Mouse (Mus musculus) spleen, adult 12 weeks (tissue): ENCODE data around the gene Hmg20b.

Source experiments
- DNase-seq: peaks from one replicate; pipeline ENCODE4 v3.0.0; 2022; ENCODE audit warnings: low spot score

Hmg20b gene

DNA sequence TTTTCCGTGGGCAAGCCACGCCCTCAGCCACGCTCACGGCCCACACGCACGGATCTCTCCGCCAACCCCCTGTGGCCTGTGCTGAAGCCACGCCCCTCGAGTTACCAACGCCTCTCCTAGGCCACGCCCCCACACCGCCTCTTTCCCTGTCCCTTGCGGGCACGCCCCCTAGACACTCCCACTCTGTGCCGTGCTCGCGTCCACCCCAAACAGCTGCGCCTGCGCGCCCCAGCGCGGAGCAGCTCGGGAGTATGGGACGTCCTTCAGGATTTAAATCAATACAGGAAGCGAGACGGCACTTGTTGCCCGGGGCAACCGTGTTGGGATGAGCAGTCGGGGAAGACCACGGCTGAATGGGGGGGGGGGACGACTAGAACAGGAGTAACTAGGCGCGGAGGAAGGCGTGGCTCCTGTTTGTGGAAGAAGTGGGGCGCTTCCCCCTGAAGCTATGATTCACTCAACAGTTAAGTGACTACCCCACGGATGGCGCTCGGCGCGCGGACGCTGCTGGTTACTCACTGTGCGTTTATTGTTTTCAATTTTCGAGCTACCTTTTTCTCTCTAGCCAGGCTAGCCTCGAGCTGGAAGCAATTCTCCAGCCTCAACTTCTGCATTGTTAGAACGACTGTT, 28.4 kb upstream of the Hmg20b start:
- DNase-seq: peak; percentile 100

DNA sequence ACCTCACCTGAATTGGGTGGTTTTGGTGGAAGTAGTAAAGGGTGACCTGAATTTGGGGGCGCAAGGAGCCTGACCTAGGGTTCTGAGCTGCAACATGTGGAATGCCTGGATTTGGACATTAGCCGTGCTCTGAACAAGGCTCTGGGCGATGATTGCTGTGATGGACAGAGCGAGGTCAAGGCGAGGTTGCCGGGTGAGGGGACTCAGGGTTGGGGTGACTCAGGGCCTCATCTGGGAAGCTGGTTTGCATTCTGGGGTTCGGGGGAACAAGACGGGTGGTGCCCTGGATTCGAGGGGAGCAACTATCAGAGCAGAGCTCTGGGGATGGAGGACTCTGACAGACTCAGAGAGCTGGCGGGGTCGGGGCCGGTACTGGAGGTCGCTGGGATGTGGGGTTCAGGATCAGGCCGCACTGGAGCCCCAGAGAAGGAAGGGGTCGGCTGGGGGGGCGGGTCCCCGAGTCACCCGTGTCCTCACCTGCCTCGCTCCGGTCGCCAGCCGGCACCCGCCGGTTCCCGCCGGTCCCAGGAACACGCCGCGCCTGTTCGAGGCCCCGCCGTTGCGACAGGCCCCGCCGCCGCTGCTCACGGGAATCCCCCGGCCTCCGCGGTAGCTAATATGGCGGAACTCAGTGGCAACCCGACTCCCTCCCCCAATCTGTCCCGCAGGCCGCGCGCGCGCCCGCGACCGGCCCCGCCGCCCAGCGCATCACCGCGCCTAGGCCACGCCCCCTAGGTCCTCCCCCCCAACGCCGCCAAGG, 27.7 kb upstream of the Hmg20b start, which contains the start of gene Fzr1:
TSS of gene Fzr1 (minus strand) at position 724 of the 760 bp plus-strand sequence.
- no peak for DNase-seq

DNA sequence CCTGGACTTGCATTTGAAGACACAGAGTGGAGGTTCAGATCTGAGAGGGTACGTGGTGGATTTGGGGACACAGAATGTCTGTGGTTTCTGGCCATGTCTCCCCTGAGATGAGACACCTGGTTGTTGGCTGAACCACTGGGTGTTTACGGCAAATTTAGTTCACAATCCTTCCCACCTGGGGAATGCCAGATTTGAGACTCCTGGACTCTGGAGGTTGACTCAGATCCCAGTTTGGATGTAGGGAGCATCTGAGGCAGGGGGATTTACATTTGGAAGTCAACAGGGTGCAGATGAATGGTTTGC, 27.0 kb upstream of the Hmg20b start:
- no peak for DNase-seq

DNA sequence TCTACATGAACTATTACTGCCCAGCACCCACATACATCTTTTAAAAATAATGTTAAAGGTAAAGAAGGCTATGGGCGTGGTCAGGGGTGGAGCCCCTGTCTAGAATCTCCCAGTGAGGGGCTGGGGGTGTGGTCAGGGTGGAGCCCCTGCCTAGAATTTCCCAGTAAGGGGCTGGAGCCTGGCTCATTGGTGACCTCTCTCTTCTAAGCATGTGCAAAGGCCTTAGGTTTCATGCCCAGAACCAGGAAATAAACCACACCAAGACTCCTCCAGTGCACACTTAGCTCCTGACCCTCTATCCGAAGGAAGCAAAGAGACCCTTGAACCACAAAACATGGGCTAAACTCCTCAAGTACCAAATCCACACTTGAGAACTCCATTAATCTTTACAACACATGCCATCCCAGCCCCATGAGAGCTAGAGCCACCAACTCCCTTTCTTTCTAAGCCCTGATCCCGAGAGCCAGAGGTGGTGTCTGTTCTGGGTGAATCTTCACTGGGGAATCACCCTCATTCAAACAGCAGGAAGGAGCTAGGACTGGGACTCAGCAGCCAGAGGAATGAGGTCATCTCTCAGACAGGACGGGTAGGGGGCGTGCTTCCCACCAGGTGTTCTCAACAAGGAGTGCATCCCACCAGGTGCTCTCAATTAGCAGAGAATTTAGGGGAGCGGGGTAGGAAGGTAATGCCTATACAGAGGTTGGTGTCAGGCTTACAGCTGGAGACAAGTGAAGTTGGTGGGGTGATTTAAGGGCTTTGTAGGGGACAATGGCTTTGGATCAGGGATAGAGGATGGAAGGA, 26.5 kb upstream of the Hmg20b start:
- no peak for DNase-seq

DNA sequence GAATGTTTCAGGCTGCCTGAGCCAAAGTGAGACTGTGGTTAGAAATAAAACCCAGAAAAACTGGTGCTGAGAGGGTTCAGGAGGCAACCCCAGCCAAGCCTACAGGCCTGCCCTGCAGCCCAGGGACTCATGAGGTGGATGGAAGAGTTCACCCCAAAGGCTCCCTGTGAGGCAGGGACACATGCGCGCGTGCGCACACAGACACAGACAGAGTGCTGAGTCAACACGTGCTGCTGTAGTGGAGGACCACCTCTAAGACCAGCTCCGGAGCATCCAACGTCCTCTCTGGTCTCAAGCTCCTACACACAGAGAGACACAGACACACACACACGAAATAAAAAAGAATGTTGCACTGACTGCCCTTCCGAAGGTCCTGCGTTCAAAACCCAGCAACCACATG, 25.0 kb upstream of the Hmg20b start:
- no peak for DNase-seq

DNA sequence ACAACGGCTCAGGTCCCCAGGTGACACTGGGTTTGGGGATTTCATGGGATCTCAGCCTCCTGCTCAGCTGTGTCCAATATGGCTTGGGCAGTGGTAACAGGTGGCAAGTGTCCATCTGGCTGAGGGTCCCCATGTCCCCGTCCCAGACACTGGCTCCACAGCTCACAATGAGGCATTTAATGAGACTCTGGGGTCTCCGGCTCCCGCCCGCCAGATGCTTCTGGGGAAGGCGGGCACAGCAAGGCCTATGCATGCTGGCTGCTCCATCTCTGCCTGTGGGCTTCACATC, 16.9 kb upstream of the Hmg20b start:
- no peak for DNase-seq

DNA sequence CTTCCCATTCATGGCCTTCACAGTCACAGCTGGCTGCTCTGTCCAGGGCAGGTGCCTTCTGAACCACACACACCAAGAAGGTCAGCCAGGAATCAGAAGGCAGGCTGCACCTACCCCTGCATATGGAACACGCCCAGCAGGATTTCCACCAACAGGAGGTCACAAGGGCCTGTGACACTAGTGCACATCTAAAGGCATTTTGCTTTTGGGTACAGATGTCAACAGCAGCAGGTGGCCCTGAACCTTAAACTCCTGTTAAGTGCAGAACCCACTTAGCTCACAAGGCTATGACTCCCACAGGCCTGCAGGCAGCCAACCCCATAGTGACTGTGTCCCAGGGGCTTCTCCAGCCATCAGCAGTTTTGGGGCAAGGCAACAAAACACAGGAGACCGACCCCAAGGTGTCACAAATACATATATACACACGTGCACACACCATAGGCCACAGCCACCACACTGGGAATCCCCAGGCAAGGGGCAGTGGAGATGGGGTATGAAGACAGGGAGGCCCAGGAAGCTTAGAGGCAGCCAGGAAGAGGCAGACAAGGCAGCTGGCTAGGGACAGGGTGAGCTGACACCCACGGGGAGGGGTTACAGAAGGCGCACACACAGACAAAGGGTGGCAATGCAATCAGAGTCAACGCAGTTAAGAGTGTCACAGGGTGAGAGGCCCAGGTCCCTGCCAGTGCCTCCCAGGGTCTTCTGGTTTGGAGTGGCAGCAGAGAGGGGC, 16.4 kb upstream of the Hmg20b start:
- no peak for DNase-seq

DNA sequence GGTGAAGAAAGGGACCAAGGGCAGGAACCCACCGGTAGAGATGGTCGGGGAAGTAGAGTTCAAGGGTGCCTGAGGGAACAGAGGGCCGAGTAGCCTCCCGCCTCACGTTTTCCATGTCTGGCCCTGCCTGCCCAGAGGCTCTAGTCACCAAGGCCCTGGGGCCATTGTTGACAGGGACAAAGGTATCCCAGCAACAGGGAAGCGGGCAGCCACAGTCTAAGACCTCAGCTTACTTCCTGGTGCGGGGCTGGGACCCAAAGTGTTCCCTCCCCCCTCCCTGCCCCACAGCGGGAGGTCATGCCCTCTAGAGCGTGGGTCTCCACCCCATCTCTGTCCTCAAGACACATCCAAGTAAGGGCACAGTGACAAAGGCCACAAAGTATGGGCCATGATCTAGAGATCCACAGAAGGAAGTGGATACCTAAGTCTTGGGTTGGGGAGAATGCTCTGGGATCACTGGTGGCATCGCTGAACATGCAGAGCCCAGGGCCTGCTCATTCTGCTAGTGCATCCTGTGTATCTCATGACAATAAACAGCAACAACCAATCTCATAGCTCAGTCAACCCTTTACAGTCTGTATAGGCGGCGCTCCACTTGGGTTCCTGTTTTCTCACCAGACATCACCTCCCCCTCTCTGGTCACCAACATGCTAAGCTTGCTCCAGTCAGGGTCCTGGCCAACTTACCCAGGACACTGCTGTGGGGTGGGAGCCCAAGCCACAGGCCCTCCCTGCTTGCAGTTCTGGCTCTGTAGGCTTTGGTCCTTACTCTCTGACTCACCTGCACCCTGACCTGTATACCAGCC, 15.6 kb upstream of the Hmg20b start, which contains the start of gene 4930404N11Rik:
TSS of gene 4930404N11Rik (minus strand) at position 145 of the 805 bp plus-strand sequence.
- no peak for DNase-seq

DNA sequence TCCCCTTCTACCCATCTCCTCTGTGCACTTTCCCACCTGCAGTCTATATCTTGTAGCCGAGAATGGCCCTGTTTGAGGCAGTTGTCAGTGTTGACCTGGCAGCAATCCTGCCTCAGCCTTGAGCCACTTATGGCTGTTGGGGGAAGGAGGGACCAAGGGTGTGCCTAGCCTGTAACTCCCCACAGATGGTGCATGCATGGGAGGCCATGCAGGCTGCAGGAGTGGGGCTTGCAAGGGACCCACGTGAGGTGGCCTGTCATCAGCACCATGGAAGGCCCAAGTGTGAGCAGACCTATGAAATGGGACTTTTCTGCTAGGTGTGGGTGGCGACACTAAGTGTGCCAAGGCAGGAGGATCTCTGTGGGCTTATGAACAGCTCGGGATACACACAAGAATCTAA, 14.8 kb upstream of the Hmg20b start:
- DNase-seq: no peak

DNA sequence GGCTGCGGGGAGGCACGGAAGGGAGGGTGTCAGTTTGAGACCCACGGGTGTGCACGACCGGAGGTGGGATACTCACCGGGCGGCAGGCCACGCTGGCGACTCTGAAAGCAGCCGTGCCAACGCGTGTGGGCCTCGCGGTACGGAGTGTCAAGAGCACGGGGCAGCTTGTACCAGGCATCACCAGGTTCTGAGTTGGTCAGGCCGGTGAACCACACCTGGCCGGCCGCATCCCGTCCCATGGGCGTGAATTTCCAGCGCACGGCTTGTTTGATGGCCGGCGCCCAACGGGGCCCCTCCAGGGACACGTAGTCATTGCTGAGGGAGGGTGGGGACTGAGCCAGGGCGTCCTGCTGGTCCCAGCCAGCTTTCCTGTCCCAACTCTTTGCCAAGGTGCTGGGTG, 14.4 kb upstream of the Hmg20b start:
- DNase-seq: no peak

DNA sequence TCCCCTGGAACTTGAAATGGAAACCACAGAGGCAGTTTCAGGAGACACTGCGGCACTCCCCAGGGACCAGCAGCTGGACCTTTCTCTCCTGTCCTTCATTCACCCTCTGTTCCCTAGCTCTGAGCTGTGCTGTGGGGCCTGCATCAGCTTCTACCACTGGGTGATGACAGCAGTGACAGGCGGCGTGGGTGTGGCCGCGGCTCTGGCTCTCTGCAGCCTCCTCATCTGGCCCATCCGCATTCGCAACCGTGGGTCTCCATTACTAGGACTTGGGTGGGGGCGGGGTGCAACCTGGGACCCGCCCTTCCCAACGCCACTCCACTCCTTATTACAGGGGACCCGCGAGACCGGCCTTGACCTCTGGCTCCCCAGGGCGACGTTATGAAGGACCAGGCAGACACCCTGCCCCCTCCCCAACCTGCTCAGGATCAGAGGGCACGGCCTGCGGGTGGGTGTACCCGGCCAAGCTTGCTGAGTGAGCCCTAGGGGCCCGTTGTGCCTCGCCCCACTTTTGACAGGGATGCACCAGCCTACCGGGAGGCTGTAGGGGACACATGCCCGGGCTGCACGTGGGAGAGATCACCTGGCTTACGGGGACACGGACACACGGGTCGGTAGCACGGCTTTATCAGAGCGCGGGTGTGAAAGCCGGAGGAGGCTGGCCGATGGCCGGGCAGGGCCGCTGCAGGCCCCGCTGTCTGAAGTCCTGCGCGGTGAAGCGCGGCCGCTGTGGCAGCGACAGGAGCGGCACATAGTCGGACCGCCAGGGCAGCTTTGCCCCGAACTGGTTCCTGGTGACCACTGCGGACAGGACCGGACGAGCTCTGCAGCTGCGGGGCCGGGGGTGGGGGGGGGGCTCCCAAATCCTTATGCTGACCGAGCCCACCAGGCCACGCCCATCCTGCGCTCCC, 13.4 kb upstream of the Hmg20b start:
- DNase-seq: no peak

DNA sequence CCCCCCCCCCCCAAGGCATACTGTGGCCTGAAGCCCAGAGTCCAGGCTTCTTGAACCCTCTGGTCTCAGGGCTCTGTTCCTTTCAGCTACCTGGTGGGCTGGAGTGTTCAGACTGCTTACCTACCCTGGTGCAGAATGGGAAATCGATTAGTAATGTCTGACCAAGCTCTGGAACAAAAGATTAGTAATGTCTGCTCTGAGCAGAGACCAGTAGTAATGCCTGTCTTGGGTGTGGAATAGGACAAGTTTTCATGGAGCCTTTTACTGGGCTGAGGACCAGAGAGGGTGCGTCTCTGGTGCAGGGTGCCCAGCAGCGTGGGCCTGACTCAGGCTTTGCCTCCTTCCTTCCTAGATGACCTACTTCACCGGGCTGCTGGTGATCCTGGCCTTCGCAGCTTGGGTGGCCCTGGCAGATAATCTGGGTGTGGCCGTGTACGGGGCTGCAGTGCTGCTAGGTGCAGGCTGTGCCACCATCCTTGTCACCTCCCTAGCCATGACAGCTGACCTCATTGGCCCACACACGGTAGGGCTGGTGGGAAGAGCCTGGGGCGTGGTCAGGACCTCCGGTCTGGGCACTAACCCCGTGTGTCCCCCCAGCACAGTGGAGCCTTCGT, 12.2 kb upstream of the Hmg20b start:
- DNase-seq: peak; percentile 70

DNA sequence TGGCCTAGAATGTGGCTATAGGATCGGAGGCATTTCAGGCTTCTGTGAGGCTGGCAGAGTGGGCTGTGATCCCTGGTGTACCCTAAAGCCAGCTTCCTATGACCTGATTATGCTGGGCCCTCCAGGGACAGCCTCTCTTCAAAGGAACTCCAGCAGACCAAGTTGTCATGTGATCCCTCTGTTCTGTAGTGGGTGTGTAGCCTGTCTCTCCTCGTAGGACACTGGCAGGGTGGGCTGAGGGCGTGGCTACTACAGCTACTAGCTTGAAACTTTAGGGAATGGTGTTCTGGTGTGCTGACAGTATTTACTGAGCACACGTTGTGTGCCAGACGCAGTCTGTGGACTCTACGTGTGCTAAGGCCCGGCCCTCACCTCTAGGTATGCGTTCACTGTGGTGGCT, 10.4 kb upstream of the Hmg20b start:
- no peak for DNase-seq

DNA sequence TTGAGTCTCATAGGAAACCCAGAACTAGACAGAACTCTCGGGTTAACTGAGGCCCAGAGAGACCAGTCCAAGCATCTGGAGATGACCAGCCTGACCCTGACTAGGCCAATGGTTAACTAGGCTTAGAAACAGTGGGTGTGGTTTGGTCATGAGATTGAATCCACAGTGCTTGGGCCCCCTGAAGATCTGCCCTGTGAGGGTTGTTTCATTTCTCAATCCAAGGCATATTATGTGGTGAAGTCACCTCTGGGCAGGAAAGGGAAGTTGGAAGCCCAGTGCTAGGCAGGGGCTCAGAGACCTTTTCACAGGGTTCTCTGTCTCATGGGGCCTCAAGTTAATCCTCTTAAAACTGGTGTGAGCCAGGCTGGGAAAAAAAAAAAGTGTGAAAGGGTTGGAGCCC, 8.6 kb upstream of the Hmg20b start:
- DNase-seq: no peak

DNA sequence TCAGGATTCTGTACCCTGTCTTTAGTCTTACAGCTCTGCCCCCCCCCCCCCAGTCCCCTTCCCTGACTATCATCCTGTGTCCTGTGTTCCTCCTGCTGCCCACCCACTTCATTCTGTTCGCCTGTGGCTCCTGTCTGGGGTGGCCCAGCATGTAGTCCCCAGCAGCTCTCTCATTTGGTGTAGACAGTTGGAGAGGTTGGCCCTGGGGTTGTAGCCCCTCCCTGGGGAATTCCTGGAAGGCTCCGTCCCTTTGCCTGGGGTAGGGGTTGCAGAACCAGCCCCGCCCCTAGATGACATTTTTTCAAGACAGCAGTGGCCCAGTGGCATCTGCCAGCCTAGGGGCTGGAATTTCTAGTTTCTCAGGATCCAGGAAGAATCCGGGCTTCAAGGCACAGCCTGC, 7.9 kb upstream of the Hmg20b start:
- DNase-seq: no peak

DNA sequence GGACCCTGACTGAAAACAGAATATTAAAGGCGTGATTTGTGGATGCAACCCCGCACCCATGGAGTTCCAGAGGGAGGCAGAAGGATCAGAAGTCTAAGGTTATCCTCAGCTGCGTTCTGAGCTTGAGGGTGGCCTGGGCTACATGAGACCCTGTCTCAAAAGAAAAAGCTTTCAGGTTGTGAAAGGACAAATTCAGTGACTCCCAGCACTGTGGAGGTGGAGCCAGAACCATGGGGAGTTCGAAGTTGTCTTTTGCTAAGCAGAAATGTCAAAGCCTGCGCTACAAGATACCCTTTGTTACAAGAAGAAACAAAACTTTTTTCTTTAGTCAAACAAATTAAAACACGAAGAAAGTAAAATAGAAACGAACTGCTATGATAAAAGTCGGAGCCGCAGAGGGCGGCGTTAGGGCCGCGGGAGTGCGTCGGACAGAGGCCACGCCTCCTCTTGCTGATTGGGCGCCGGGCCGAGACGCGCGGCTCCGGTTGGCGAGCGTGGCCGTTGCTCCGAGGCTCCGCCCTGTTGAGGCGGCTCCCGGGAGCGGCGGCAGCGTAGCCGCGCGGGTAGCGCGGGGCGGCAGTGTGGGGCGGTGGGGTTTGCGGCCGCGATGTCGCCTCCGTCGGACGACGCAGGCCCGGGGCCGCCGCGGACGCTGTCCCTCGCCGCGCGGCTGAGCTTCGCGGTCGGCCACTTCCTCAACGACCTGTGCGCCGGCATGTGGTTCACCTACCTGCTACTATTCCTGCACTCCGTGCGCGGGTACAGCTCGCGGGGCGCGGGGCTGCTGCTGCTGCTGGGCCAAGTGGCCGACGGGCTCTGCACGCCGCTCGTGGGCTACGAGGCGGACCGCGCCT, 6.9 kb upstream of the Hmg20b start, which contains the start of gene Mfsd12:
TSS of gene Mfsd12 (plus strand) at position 501 of the 854 bp plus-strand sequence.
- peak; percentile 87 for DNase-seq

DNA sequence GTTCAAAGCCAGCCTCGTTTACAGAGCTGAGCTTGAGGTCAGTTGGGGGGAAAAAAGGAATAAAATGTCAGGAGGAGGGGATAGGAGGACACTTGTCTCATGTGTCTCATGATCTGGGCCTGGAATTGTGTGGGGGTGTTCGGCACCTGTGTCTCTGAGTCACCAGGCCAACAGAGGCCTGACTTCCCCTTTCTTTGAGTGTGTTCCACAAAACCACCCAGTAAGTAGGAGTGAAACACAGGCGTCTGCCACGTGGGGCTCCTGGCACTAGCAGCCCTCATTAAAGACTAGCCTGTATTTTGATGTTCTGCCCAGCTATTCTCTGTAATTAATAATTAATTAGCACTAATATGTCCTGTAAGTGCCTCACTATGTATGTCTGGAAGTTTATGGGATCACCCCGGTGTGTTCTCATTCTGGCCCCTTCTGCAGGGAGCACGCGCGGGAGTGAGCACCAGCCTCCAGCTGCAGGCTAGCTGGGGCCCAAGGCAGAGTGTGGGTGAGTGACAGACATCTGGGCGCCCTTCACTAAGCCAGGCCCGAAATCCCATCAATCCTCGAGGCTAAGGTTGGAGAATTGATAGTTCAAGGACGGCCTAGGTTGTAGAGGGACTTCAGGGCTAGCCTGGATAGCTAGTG, 6.2 kb upstream of the Hmg20b start:
- DNase-seq: no peak

DNA sequence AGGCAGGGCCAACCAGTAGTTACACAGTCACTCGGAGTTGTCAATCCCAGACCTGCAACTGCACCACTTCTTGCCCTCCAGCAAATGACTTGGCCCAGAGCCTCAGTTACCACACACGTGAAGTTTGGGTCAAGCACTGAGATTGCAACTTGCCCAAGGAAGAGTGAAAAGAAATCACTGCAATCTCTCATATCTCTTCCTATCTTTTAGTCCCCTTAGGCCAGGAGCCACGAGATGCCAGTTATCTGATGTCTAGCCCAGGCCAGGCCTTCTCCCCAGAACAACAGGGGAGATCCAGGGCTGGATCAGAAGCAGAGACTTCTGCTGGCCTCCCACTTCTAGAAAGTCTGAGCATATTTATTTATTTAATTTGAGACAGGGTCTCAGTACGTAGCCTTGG, 5.3 kb upstream of the Hmg20b start:
- DNase-seq: no peak
